Mouse (Mus musculus): ENCODE data around the gene Slc45a2. TPM values are rescaled to one million over a fixed set of nuclear protein-coding genes. Genes with fewer than 3 reads are reported as not detected.

Slc45a2 gene
- polyA plus RNA-seq (2016; fragmentation: Nextera tagmentation; extraction: Ambion mirVana), result 0.04 TPM in 1 of 2 replicates, not detected in the other

GRCm38 (mm10) chr15:11000421-11000820 lies at the start of gene Slc45a2:
Gene Slc45a2 (plus strand): TSS chr15:11000721.
- H3K4me2 ChIP-seq, result no peak within 1 kb of the TSS
- H3K27me3 ChIP-seq (replicated peaks), result no peaks in the 10 kb centered on the region
- no peak within 1 kb of the TSS for H3K4me3 ChIP-seq
- H3K36me3 ChIP-seq, result no peaks in the 10 kb centered on the region
- no peak within 1 kb of the TSS for H3K27ac ChIP-seq
- no peaks in the 10 kb centered on the region for H3K9me3 ChIP-seq (replicated peaks)
- H3K9ac ChIP-seq, result no peak within 1 kb of the TSS
- H3K4me1 ChIP-seq, result no peaks in the 10 kb centered on the region
- WGBS (ENCODE audit: insufficient replicate concordance), result 61% methylated on average over 7 of the region's 7 CpGs
- no peak for ATAC-seq

GRCm38 (mm10) chr15:10951951-10952759 lies 48.4 kb upstream of the Slc45a2 start, which contains the start of gene C1qtnf3:
Gene C1qtnf3 (plus strand): TSS chr15:10952332.
- WGBS (ENCODE audit: insufficient replicate concordance), result 74% methylated on average over 23 of the region's 23 CpGs
- H3K4me3 ChIP-seq, result no peak within 1 kb of the TSS
- ATAC-seq, result no peak
- no peaks in the 10 kb centered on the region for H3K36me3 ChIP-seq
- no peaks in the 10 kb centered on the region for H3K9me3 ChIP-seq (replicated peaks)
- no peak within 1 kb of the TSS for H3K4me2 ChIP-seq
- H3K27ac ChIP-seq, result no peak within 1 kb of the TSS
- no peak within 1 kb of the TSS for H3K9ac ChIP-seq
- H3K4me1 ChIP-seq, result no peaks in the 10 kb centered on the region
- peaks cover 15% of the 10 kb centered on the region; the same call in 1 of the 2 replicates for H3K27me3 ChIP-seq (replicated peaks)

- no peaks in the 10 kb centered on the region for H3K9me3 ChIP-seq (replicated peaks)
- H3K4me1 ChIP-seq, result no peaks in the 10 kb centered on the region
- 52% methylated on average over 4 of the region's 4 CpGs for WGBS (ENCODE audit: insufficient replicate concordance)
- no peak overlapping the region for H3K4me2 ChIP-seq
- no peak overlapping the region for H3K27ac ChIP-seq
- ATAC-seq, result no peak
- H3K36me3 ChIP-seq, result no peaks in the 10 kb centered on the region
- H3K4me3 ChIP-seq, result no peak overlapping the region
- peaks cover 15% of the 10 kb centered on the region; the same call in 1 of the 2 replicates for H3K27me3 ChIP-seq (replicated peaks)
- no peak overlapping the region for H3K9ac ChIP-seq
These were observed 47.7 kb upstream of the Slc45a2 start for GRCm38 (mm10) chr15:10952760-10953305.

- Histone ChIP-seq H3K9me3 (replicated peaks) (no peaks in the 10 kb centered on the region), H3K27me3 (replicated peaks) (peaks cover 15% of the 10 kb centered on the region; the same call in 1 of the 2 replicates), H3K4me1 (no peaks in the 10 kb centered on the region), H3K4me3 (no peak overlapping the region), H3K36me3 (no peaks in the 10 kb centered on the region), H3K4me2 (no peak overlapping the region), H3K27ac (no peak overlapping the region), H3K9ac (no peak overlapping the region)
- WGBS (ENCODE audit: insufficient replicate concordance), result 5% methylated on average over 1 of the region's 1 CpGs
- no peak for ATAC-seq
These were observed 47.1 kb upstream of the Slc45a2 start for GRCm38 (mm10) chr15:10953465-10953864.

- WGBS (ENCODE audit: insufficient replicate concordance), result 64% methylated on average over 6 of the region's 6 CpGs
- no peaks in the 10 kb centered on the region for H3K4me1 ChIP-seq
- no peak overlapping the region for H3K4me2 ChIP-seq
- no peak for ATAC-seq
- no peak overlapping the region for H3K27ac ChIP-seq
- no peaks in the 10 kb centered on the region for H3K36me3 ChIP-seq
- H3K4me3 ChIP-seq, result no peak overlapping the region
- no peaks in the 10 kb centered on the region for H3K9me3 ChIP-seq (replicated peaks)
- peaks cover 15% of the 10 kb centered on the region; the same call in 1 of the 2 replicates for H3K27me3 ChIP-seq (replicated peaks)
- no peak overlapping the region for H3K9ac ChIP-seq
These were observed 46.0 kb upstream of the Slc45a2 start for GRCm38 (mm10) chr15:10954381-10955016.

- H3K9me3 ChIP-seq (replicated peaks), result no peaks in the 10 kb centered on the region
- 52% methylated on average over 5 of the region's 5 CpGs for WGBS (ENCODE audit: insufficient replicate concordance)
- no peak overlapping the region for H3K9ac ChIP-seq
- H3K36me3 ChIP-seq, result no peaks in the 10 kb centered on the region
- H3K4me3 ChIP-seq, result no peak overlapping the region
- no peak overlapping the region for H3K27ac ChIP-seq
- H3K27me3 ChIP-seq (replicated peaks), result peaks cover 15% of the 10 kb centered on the region; the same call in 1 of the 2 replicates
- H3K4me2 ChIP-seq, result no peak overlapping the region
- H3K4me1 ChIP-seq, result no peaks in the 10 kb centered on the region
- no peak for ATAC-seq
These were observed 45.4 kb upstream of the Slc45a2 start for GRCm38 (mm10) chr15:10955156-10955555.

- WGBS (ENCODE audit: insufficient replicate concordance), result 61% methylated on average over 3 of the region's 3 CpGs
- H3K9ac ChIP-seq, result no peak overlapping the region
- H3K36me3 ChIP-seq, result no peaks in the 10 kb centered on the region
- no peak overlapping the region for H3K27ac ChIP-seq
- H3K4me2 ChIP-seq, result no peak overlapping the region
- H3K4me1 ChIP-seq, result no peaks in the 10 kb centered on the region
- no peaks in the 10 kb centered on the region for H3K9me3 ChIP-seq (replicated peaks)
- peaks cover 9% of the 10 kb centered on the region; the same call in 1 of the 2 replicates for H3K27me3 ChIP-seq (replicated peaks)
- H3K4me3 ChIP-seq, result no peak overlapping the region
- ATAC-seq, result no peak
These were observed 43.8 kb upstream of the Slc45a2 start for GRCm38 (mm10) chr15:10956706-10957105.

- Histone ChIP-seq H3K4me3 (no peak overlapping the region), H3K9me3 (replicated peaks) (no peaks in the 10 kb centered on the region), H3K36me3 (no peaks in the 10 kb centered on the region), H3K4me2 (no peak overlapping the region), H3K27ac (no peak overlapping the region), H3K4me1 (no peaks in the 10 kb centered on the region), H3K27me3 (replicated peaks) (no peaks in the 10 kb centered on the region), H3K9ac (no peak overlapping the region)
- WGBS (ENCODE audit: insufficient replicate concordance), result 78% methylated on average over 15 of the region's 15 CpGs
- ATAC-seq, result no peak
These were observed 41.1 kb upstream of the Slc45a2 start for GRCm38 (mm10) chr15:10959277-10960026.

- no peak for ATAC-seq
- H3K4me1 ChIP-seq, result no peaks in the 10 kb centered on the region
- H3K4me3 ChIP-seq, result no peak overlapping the region
- no peaks in the 10 kb centered on the region for H3K9me3 ChIP-seq (replicated peaks)
- no peak overlapping the region for H3K27ac ChIP-seq
- H3K4me2 ChIP-seq, result no peak overlapping the region
- H3K27me3 ChIP-seq (replicated peaks), result no peaks in the 10 kb centered on the region
- no peaks in the 10 kb centered on the region for H3K36me3 ChIP-seq
- no peak overlapping the region for H3K9ac ChIP-seq
- 79% methylated on average over 5 of the region's 5 CpGs for whole genome bisulfite sequencing (ENCODE audit: insufficient replicate concordance)
These were observed 40.3 kb upstream of the Slc45a2 start for GRCm38 (mm10) chr15:10960267-10960666.

- Histone ChIP-seq H3K27ac (no peak overlapping the region), H3K27me3 (replicated peaks) (no peaks in the 10 kb centered on the region), H3K36me3 (no peaks in the 10 kb centered on the region), H3K4me1 (no peaks in the 10 kb centered on the region), H3K4me2 (no peak overlapping the region), H3K9ac (no peak overlapping the region), H3K4me3 (no peak overlapping the region), H3K9me3 (replicated peaks) (no peaks in the 10 kb centered on the region)
- ATAC-seq, result no peak
- 66% methylated on average over 2 of the region's 2 CpGs for WGBS (ENCODE audit: insufficient replicate concordance)
These were observed 37.9 kb upstream of the Slc45a2 start for GRCm38 (mm10) chr15:10962601-10963000.

GRCm38 (mm10) chr15:10969439-10969838 lies 31.1 kb upstream of the Slc45a2 start:
- no peak for ATAC-seq
- no peaks in the 10 kb centered on the region for H3K9me3 ChIP-seq (replicated peaks)
- no peak overlapping the region for H3K4me3 ChIP-seq
- no peaks in the 10 kb centered on the region for H3K4me1 ChIP-seq
- H3K27ac ChIP-seq, result no peak overlapping the region
- WGBS (ENCODE audit: insufficient replicate concordance), result 49% methylated on average over 3 of the region's 3 CpGs
- no peak overlapping the region for H3K9ac ChIP-seq
- no peaks in the 10 kb centered on the region for H3K36me3 ChIP-seq
- H3K4me2 ChIP-seq, result no peak overlapping the region
- no peaks in the 10 kb centered on the region for H3K27me3 ChIP-seq (replicated peaks)
